Mouse (Mus musculus) kidney, embryonic 14.5 days (tissue): ENCODE results near the gene Kansl1l. TPM values are rescaled to one million over a fixed set of nuclear protein-coding genes. Genes with fewer than 3 reads are reported as not detected.

ENCODE experiments used
- ATAC-seq: fragments of 200-750 bp; cut with Nextera tagmentation; 2 replicates; pipeline ENCODE4 v1.8.0; 2017; ENCODE audit warnings: moderate number of reproducible peaks, mild to moderate bottlenecking, moderate TSS enrichment, moderate library complexity; ENCODE audit not compliant: low FRiP score, low TSS enrichment
- H3K27ac ChIP-seq: fragments of 300-500 bp; sonication (generic); 2 replicates; pipeline ENCODE4 v1.5.1; 2014; ENCODE audit warnings: low read depth, mild to moderate bottlenecking, low read length, moderate library complexity, mixed read lengths
- H3K27me3 ChIP-seq: fragments of 300-500 bp; sonication (generic); 2 replicates; pipeline ENCODE4 v1.6.1; 2014; ENCODE audit warnings: mild to moderate bottlenecking, low read length; ENCODE audit not compliant: control insufficient read depth, insufficient read depth
- H3K36me3 ChIP-seq: fragments of 300-500 bp; sonication (generic); 2 replicates; pipeline ENCODE4 v1.6.1; 2014; ENCODE audit warnings: low read length, mixed read lengths; ENCODE audit not compliant: control insufficient read depth, insufficient read depth
- H3K4me1 ChIP-seq: fragments of 300-500 bp; sonication (generic); 2 replicates; pipeline ENCODE4 v1.6.1; 2014; ENCODE audit warnings: low read length, mixed read lengths; ENCODE audit not compliant: control insufficient read depth, insufficient read depth
- H3K4me2 ChIP-seq: fragments of 300-500 bp; sonication (generic); replicated peaks from 2 replicates; pipeline ENCODE4 v1.6.1; 2014; ENCODE audit warnings: low read depth, mild to moderate bottlenecking, low read length
- H3K4me3 ChIP-seq: fragments of 300-500 bp; sonication (generic); 2 replicates; pipeline ENCODE4 v1.5.1; 2014; ENCODE audit warnings: mild to moderate bottlenecking, low read length
- H3K9ac ChIP-seq: fragments of 300-500 bp; sonication (generic); 2 replicates; pipeline ENCODE4 v1.6.1; 2014; ENCODE audit warnings: low read depth, mild to moderate bottlenecking, low read length, moderate library complexity
- H3K9me3 ChIP-seq: fragments of 300-500 bp; sonication (generic); 2 replicates; pipeline ENCODE4 v1.6.1; 2016; ENCODE audit warnings: low read length; ENCODE audit not compliant: control insufficient read depth
- WGBS: fragments of 180-500 bp; shearing (Covaris S2); extraction: QIAGEN DNeasy Blood & Tissue Kit; methylation state at CpG from one replicate; pipeline ENCODE4 v1.1.7; 2014; 5-methylcytosine and 5-hydroxymethylcytosine counted together
- polyA plus RNA-seq: library from polyadenylated mRNA; unstranded; fragments of >200 nt; fragmentation: Nextera tagmentation; extraction: Ambion mirVana; gene quantifications from 2 replicates; pipeline ENCODE4 v1.2.1, GENCODE M21; 2014

Gene Kansl1l
- polyA plus RNA-seq = 15.7 and 16.4 TPM in 2 replicates

DNA sequence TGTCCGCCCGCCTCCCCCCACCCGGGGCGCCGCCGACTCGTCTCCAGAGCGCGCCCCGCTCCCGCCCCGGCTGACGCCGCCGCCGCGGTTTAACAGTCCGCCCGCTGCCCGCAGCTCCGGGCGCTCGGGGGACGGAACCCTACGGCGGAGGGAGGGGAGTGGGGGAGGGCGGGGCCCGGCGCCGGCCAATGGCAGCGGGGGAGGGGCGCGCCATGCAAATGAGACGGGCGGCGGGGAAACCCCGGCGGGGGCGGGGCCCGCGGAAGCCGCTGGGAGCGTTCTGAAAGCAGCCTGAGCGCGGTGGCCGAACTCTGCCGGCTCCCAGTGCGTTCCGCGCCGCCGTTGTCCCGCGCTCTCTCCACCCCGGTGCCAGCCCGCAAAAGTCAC is at the start of gene Kansl1l:
Gene Kansl1l, minus strand, starts transcription at position 110 of the 387 bp plus-strand sequence.
- no peaks in the 10 kb centered on the region for H3K9me3 ChIP-seq
- peak; percentile 87 for ATAC-seq
- peaks cover 3% of the 10 kb centered on the region; the same call in 1 of the 2 replicates for H3K4me1 ChIP-seq
- peak within 1 kb of the TSS; percentile 90 for H3K9ac ChIP-seq
- peak within 1 kb of the TSS; percentile 95 for H3K27ac ChIP-seq
- no peaks in the 10 kb centered on the region for H3K36me3 ChIP-seq
- WGBS = under 1% methylated on average over 40 of the region's 56 CpGs
- H3K27me3 ChIP-seq = peaks cover 5% of the 10 kb centered on the region; the same call in 1 of the 2 replicates
- H3K4me2 ChIP-seq = peak within 1 kb of the TSS; percentile 66
- peak within 1 kb of the TSS; percentile 79 for H3K4me3 ChIP-seq

DNA sequence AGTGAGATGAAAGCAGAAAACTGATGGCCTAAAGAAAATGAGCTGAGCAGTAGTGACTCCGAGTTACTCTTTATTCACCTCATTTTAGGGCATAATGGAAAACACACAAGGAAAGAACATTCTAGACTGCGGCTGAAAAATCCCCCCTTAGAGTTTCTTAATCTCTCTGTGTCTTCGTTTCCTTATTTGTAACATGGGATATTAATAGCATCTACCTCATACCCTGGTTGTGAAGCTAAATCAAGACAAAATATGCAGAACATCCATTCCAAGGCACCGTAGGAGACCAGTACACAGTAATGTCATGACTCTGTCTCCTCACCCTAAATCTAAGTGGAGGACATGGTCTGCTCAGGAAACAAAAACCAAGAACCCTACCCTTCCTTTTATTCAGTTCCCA is 48.3 kb upstream of the Kansl1l start:
- Histone ChIP-seq H3K36me3 (no peaks in the 10 kb centered on the region), H3K9ac (no peak overlapping the region), H3K27me3 (no peaks in the 10 kb centered on the region), H3K4me3 (no peak overlapping the region), H3K4me1 (0 out of 2 replicates have a peak, but pooled peaks cover 3% of the 10 kb centered on the region), H3K4me2 (no peak overlapping the region), H3K27ac (no peak overlapping the region), H3K9me3 (no peaks in the 10 kb centered on the region)
- no peak for ATAC-seq
- 86% methylated on average over 4 of the region's 4 CpGs for WGBS

DNA sequence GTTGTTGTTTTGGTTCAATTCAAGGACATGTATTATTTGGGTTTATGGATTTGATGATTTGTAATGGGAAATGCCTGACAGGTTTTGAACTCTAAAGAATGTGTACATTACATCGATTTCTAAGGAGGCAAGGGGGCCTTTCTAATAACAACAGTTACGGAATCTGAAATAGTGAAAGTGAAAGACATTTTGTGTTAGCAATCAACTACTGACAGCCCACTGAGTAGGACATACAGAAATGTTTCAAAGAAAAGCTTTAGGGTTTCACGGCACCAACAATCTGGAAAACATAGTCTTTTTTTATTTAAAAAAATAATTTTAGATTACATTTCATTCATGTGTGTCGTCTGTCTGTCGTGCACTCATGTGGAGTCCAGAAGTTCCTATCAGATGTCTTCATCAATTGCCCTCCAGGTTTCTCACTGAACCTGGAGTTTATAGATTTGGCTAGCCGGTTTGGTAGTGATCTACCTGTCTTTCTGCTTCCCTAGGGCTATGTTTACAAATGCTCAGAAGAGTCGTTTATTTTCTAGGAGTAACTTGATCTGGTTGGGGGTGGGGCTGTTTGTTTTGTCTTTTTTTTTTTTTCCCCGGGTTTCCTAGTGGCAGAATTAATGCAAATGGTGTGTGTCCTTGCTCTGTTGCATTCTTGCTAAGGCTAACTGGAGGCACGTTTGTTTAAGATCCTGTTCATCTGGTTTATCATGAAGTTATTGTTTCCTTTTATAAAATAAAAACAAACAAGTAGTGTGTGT is 46.6 kb upstream of the Kansl1l start:
- no peak for ATAC-seq
- no peak overlapping the region for H3K9ac ChIP-seq
- H3K4me3 ChIP-seq = peak overlapping the region; percentile 89
- 10% methylated on average over 9 of the region's 9 CpGs for WGBS
- H3K27me3 ChIP-seq = no peaks in the 10 kb centered on the region
- no peaks in the 10 kb centered on the region; the same call in 1 of the 2 replicates for H3K36me3 ChIP-seq
- H3K4me1 ChIP-seq = 0 out of 2 replicates have a peak, but pooled peaks cover 3% of the 10 kb centered on the region
- H3K9me3 ChIP-seq = peaks cover 3% of the 10 kb centered on the region; the same call in 1 of the 2 replicates
- no peak overlapping the region for H3K27ac ChIP-seq
- peak overlapping the region; percentile 81 for H3K4me2 ChIP-seq

DNA sequence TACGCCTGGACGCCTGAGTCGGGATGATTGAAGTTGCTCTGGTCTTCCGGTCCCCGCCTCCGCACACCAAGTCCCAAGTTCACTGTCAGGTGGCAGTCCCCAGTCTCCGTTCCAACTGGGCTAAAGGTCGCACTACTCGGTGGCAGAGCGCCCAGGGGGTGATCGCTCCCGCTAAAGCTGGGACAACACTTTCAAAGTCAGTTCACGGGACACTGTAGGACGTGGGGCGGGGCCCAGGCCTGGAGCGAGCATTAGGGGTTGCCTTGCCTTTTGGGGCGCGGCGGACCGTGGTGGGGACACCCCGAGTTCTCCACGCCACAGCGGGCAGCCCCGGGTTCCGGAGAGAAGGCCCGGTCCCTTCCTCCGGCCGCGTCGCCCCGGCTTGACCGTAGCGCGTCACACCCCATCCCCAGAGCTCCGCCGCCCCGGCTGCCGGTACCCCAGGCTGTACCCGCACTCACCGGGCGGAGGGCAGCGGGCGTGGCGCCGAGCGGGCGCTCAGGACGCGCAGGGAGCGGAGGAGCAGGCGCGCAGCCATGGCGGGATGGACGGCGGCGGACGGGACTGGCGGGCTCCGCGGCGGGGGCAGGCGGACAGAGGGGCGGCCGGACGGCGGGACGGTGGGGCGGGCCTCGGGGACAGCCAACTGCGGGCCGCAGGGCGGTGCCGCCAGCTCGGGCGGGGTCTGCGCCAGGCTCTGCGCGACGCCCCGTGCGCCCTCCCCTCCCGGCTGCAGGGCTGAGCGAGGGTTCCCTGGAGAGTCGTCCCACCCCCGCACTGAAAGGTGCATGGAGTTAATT is 45.5 kb upstream of the Kansl1l start, which contains the start of gene Acadl:
Gene Acadl, minus strand, starts transcription at position 566 of the 800 bp plus-strand sequence.
- H3K4me3 ChIP-seq = peak within 1 kb of the TSS; percentile 89
- H3K4me2 ChIP-seq = peak within 1 kb of the TSS; percentile 81
- H3K9ac ChIP-seq = peak within 1 kb of the TSS; percentile 86
- H3K9me3 ChIP-seq = peaks cover 3% of the 10 kb centered on the region; the same call in 1 of the 2 replicates
- 0 out of 2 replicates have a peak, but pooled peaks cover 3% of the 10 kb centered on the region for H3K4me1 ChIP-seq
- H3K27ac ChIP-seq = peak within 1 kb of the TSS; percentile 83
- H3K27me3 ChIP-seq = no peaks in the 10 kb centered on the region
- WGBS = 1% methylated on average over 66 of the region's 85 CpGs
- peak; percentile 97 for ATAC-seq
- H3K36me3 ChIP-seq = no peaks in the 10 kb centered on the region; the same call in 1 of the 2 replicates

DNA sequence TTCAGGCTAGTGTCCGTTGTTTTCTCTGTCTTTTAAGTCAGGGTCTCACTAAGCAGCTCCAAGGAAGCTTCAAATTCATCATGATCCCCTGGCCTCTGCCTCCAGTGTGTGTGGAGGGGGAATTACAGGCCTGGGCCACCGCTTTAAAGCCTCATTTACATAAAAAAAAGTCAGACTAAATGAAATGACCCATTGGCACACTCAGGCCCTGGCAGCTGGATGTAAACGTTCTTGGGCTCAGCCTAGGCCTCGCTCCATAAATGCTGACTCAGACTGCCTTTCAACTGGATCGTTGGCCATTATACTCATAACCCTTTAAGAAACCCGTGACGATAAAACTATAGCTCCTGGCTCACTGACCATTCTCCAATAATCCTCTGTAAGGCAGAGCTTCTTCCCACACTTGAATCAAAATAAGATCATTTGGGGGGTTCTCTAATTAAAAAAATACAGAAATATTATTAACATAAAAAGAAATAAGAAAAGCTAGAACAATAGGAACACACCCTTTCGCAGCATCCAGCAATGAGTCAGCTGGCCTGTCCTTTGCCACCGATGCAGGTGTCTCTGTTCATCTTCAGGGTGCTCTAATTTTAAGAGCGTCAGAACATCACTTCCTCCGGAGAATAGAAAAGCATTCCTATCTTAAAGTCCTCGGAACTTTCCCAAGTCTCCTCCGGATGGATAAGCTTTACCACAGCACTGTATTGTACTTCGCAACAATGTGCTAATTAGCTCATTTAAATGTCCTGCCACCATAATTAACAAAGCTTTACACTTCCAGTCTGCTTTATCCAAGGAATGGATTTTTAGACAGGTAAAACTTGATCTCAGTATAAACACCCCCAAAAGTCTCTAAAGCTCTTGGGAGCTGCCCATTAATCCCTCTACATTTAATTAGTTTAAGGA is 44.7 kb upstream of the Kansl1l start:
- no peak for ATAC-seq

DNA sequence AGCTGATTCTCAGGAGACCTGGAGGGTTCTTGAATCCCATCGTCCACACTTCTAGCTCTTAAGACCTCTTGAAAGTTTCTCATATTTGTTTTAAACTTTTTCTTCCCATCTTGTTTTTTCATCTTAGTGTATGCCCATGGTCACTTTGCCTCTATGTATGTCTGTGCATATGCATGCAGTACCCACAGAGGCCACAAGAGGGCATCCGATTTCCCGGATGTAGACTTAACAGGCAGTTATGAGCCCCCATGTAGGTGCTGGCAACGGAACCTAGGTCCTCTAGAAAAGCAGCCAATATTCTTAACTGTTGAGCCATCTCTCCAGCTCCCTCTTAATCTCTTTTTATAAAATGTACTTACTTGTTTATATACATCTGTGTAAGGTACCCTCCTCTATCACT is 30.1 kb upstream of the Kansl1l start:
- Histone ChIP-seq H3K27ac (no peak overlapping the region), H3K27me3 (no peaks in the 10 kb centered on the region), H3K4me3 (no peak overlapping the region), H3K36me3 (peaks cover 35% of the 10 kb centered on the region), H3K9me3 (peaks cover 4% of the 10 kb centered on the region; the same call in 1 of the 2 replicates), H3K4me2 (no peak overlapping the region), H3K4me1 (no peaks in the 10 kb centered on the region), H3K9ac (no peak overlapping the region)
- 90% methylated on average over 4 of the region's 4 CpGs for WGBS
- no peak for ATAC-seq

More for the DNA sequence above, 44.7 kb upstream of the Kansl1l start:
- Histone ChIP-seq H3K27me3 (no peaks in the 10 kb centered on the region), H3K36me3 (peaks cover 3% of the 10 kb centered on the region; the same call in 1 of the 2 replicates), H3K4me2 (peak overlapping the region; percentile 81), H3K27ac (no peak overlapping the region), H3K9me3 (peaks cover 6% of the 10 kb centered on the region; the same call in 1 of the 2 replicates), H3K4me1 (0 out of 2 replicates have a peak, but pooled peaks cover 3% of the 10 kb centered on the region), H3K9ac (peak overlapping the region; percentile 86; the same call in 1 of the 2 replicates), H3K4me3 (peak overlapping the region; percentile 89)
- 12% methylated on average over 14 of the region's 14 CpGs for WGBS

DNA sequence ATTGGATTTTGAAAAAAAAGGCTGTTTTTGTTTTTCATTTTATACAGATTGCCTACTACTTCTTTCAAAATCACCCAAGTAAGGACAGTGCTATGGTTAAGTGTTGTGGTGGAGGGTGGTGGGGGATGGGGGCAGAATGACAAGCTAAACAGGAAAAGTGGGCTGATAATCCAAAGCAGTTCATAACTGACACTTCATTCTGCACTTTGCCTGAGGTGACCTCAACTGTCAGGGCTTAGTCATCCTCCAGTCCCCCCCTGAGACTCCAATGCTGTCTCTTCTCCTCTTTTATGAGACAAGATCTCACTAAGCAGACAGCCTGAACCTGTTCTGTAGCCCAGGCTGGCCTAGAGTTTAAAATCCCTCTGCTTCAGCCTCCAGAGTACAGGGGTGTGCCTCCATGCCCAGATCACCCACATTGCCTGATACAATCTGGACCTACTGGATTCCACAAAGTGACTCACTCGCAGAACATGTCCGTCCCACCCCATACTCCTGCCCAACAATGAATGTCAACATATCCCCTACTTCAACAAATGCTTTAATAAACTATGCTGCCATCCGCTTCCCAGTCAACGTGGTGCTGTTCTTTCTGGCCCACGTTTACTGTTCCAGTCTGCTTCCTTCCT is 28.4 kb upstream of the Kansl1l start:
- no peaks in the 10 kb centered on the region for H3K4me1 ChIP-seq
- no peak overlapping the region for H3K9ac ChIP-seq
- H3K9me3 ChIP-seq = peaks cover 4% of the 10 kb centered on the region; the same call in 1 of the 2 replicates
- no peak overlapping the region for H3K27ac ChIP-seq
- ATAC-seq = no peak
- no peaks in the 10 kb centered on the region for H3K27me3 ChIP-seq
- H3K4me2 ChIP-seq = no peak overlapping the region
- 88% methylated on average over 5 of the region's 5 CpGs for WGBS
- no peak overlapping the region for H3K4me3 ChIP-seq
- peaks cover 29% of the 10 kb centered on the region; the same call in 1 of the 2 replicates for H3K36me3 ChIP-seq

DNA sequence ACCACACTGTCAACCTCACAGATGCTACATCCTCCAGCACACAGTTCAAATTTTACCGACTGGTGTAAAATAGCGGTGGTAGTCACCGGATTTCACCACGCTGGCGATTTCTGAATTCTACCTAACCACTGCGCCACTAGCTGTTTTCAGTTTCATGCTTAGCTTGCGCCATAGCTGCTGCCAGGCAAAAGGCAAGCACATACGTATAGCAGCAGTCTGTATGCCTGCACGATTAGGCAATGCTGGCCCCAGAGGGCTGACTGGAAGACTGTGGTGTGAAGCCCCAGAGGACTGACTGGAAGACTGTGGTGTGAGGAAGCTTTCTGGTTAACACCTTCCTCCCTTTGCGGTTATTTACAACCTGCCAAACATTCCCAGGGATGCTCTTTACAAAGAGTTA is 24.6 kb upstream of the Kansl1l start:
- no peak overlapping the region for H3K27ac ChIP-seq
- 75% methylated on average over 10 of the region's 10 CpGs for WGBS

More for the DNA sequence above, 24.6 kb upstream of the Kansl1l start:
- Histone ChIP-seq H3K9me3 (no peaks in the 10 kb centered on the region), H3K27me3 (no peaks in the 10 kb centered on the region), H3K4me3 (no peak overlapping the region), H3K4me2 (no peak overlapping the region), H3K9ac (no peak overlapping the region), H3K36me3 (peaks cover 11% of the 10 kb centered on the region; the same call in 1 of the 2 replicates), H3K4me1 (no peaks in the 10 kb centered on the region)
- no peak for ATAC-seq
